ENCODE assay signal across 9 mouse cellular contexts in the genomic region with DNA sequence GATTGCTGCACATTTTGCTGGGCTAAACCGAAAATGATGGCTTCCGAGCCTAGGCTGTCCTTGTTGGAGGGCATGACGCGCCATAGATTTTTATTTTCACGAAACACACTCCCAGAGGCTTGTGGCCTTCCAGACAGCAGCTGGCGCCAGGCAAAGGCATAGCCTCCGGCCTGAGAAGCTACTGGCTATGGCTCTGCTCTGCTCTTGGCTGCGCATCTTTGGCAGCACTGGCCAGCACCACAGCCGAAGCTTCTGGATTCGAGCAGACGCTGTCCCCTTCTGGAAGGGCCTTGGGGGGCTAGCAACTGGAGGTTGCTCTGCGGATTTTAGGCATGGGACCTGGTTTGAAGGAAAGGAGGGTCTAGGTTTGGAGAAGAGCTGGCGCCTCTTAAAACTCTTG. TPM values are rescaled to one million over a fixed set of nuclear protein-coding genes. Genes with fewer than 3 reads are reported as not detected.
DNase-seq lines count a peak whose midpoint lies in the region; ATAC-seq lines count a peak whose summit lies in the region.
"Had no signal": no experiment of that assay in that cellular context is flagged by ENCODE, and none has a peak within 500 bp of the region (broad histone marks: within the 10 kb centered on the region; RNA-seq: fewer than 3 reads in every experiment).

No protein-coding gene starts in this region.

- peaks cover 19% of the 10 kb centered on the region for H3K4me1 ChIP-seq in heart, embryonic 15.5 days (replicated peaks)
- peaks cover 5% of the 10 kb centered on the region; the same call in 1 of the 2 replicates for H3K4me1 ChIP-seq in hindbrain, embryonic 11.5 days (replicated peaks; ENCODE audit: control insufficient read depth, insufficient read depth, low read length)
- H3K4me1 ChIP-seq in stomach, embryonic 15.5 days, result peaks cover 15% of the 10 kb centered on the region

- H3K9ac ChIP-seq in heart, embryonic 15.5 days, result no peak overlapping the region
- no peak overlapping the region for H3K9ac ChIP-seq in hindbrain, embryonic 11.5 days (ENCODE audit: low read depth, low read length)
- H3K9ac ChIP-seq in stomach, embryonic 15.5 days, result no peak overlapping the region

- peak overlapping the region; percentile 55 for H3K4me3 ChIP-seq in heart, embryonic 15.5 days
- H3K4me3 ChIP-seq in hindbrain, embryonic 11.5 days (ENCODE audit: low read depth, low read length), result peak overlapping the region; percentile 58
- H3K4me3 ChIP-seq in stomach, embryonic 15.5 days (replicated peaks), result peak overlapping the region; percentile 43; the same call in 1 of the 2 replicates

- no peaks in the 10 kb centered on the region for H3K9me3 ChIP-seq in heart, embryonic 15.5 days (replicated peaks)
- no peaks in the 10 kb centered on the region for H3K9me3 ChIP-seq in hindbrain, embryonic 11.5 days (ENCODE audit: control insufficient read depth, low read length)
- H3K9me3 ChIP-seq in stomach, embryonic 15.5 days, result no peaks in the 10 kb centered on the region

- peak overlapping the region; percentile 95 for H3K4me2 ChIP-seq in heart, embryonic 15.5 days
- H3K4me2 ChIP-seq in hindbrain, embryonic 11.5 days (replicated peaks; ENCODE audit: low read depth, low read length), result peak overlapping the region; percentile 96
- peak overlapping the region; percentile 93 for H3K4me2 ChIP-seq in stomach, embryonic 15.5 days

- DNase-seq in heart, postnatal 36 days, result no peak
- DNase-seq in embryo, embryonic 10 days (ENCODE audit: low spot score), result peak; percentile 46
- peak; percentile 47 for DNase-seq in hindbrain, embryonic 11.5 days (ENCODE audit: low spot score)
- DNase-seq in lung, postnatal 10 days, result peak; percentile 47
- DNase-seq in adrenal gland, adult 8-10 months, result no peak

- 27% methylated on average over 13 of the region's 13 CpGs for WGBS in heart, embryonic 15.5 days
- WGBS in hindbrain, embryonic 11.5 days, result 14% methylated on average over 13 of the region's 13 CpGs
- 24% methylated on average over 13 of the region's 13 CpGs for WGBS in stomach, embryonic 15.5 days

- intact Hi-C loops in heart, postnatal 36 days (cut with DNase I), result no loop called here

- no peak for ATAC-seq in heart, embryonic 15.5 days (replicated peaks; ENCODE audit: insufficient number of reproducible peaks, insufficient read depth, low FRiP score, low read depth)
- peak; percentile 21; the same call in 1 of the 2 replicates for ATAC-seq in hindbrain, embryonic 11.5 days (ENCODE audit: low FRiP score)
- no peak for ATAC-seq in stomach, embryonic 15.5 days (ENCODE audit: insufficient read depth, low FRiP score, low read depth)
- no peak for ATAC-seq in monocyte, adult 5-6 weeks (replicated peaks; ENCODE audit: insufficient number of reproducible peaks, low FRiP score, low TSS enrichment, poor library complexity, severe bottlenecking)

- H3K27me3 ChIP-seq in heart, embryonic 15.5 days, result peaks cover 54% of the 10 kb centered on the region
- peaks cover 5% of the 10 kb centered on the region; the same call in 1 of the 2 replicates for H3K27me3 ChIP-seq in hindbrain, embryonic 11.5 days (ENCODE audit: control insufficient read depth, insufficient read depth, low read length)
- H3K27me3 ChIP-seq in stomach, embryonic 15.5 days (replicated peaks), result peaks cover 40% of the 10 kb centered on the region

- H3K27ac ChIP-seq in heart, embryonic 15.5 days, result no peak overlapping the region
- no peak overlapping the region for H3K27ac ChIP-seq in hindbrain, embryonic 11.5 days (ENCODE audit: low read depth, low read length)
- H3K27ac ChIP-seq in stomach, embryonic 15.5 days, result no peak overlapping the region

- H3K36me3 ChIP-seq in heart, embryonic 15.5 days, result no peaks in the 10 kb centered on the region
- no peaks in the 10 kb centered on the region for H3K36me3 ChIP-seq in hindbrain, embryonic 11.5 days (ENCODE audit: control insufficient read depth, insufficient read depth, low read length)
- H3K36me3 ChIP-seq in stomach, embryonic 15.5 days, result no peaks in the 10 kb centered on the region

RNA-seq across cellular contexts. Expression of a gene that starts 0.3 kb away (rescaled TPM):
- polyA plus RNA-seq in heart, embryonic 15.5 days (2015; fragmentation: Nextera tagmentation; extraction: Ambion mirVana), result 0.45 and 1.7 TPM in 2 replicates
- not detected for total RNA-seq in heart, postnatal 36 days (2021)
- 3.6 and 4.5 TPM in 2 replicates for polyA plus RNA-seq in hindbrain, embryonic 11.5 days (2014; fragmentation: Nextera tagmentation; extraction: Ambion mirVana)
- 0.73 and 0.91 TPM in 2 replicates for polyA plus RNA-seq in stomach, embryonic 15.5 days (2015; fragmentation: Nextera tagmentation; extraction: Ambion mirVana)
- total RNA-seq in adrenal gland, adult 8-10 months (2022), result under 1 TPM in 2 of 4 experiments, not detected in 2; 0.18 to 0.21 TPM
- total RNA-seq in monocyte, adult 5-6 weeks (2017), result not detected in 3 replicates
- total RNA-seq: neutrophil, adult 5-6 weeks had no signal

Comparison
In these comparisons a context has a peak if more than half of its experiments do, and no peak if none do; other contexts are left out.
1. DNase-seq: peak in embryo, embryonic 10 days (single experiment), hindbrain, embryonic 11.5 days (single experiment) and lung, postnatal 10 days (single experiment); none in heart, postnatal 36 days (0 of 2) and adrenal gland, adult 8-10 months (single experiment).
2. Peak in every context shown above with its lines, with median percentiles within 50 percentile points of each other: H3K4me2 ChIP-seq and H3K4me3 ChIP-seq.